Mouse (Mus musculus): Measurements from ENCODE around the gene Fbxl7. TPM values are rescaled to one million over a fixed set of nuclear protein-coding genes. Genes with fewer than 3 reads are reported as not detected.

Fbxl7 gene
- total RNA-seq, 2 experiments from 2014 or later: 3.1 to 3.4 TPM

DNA sequence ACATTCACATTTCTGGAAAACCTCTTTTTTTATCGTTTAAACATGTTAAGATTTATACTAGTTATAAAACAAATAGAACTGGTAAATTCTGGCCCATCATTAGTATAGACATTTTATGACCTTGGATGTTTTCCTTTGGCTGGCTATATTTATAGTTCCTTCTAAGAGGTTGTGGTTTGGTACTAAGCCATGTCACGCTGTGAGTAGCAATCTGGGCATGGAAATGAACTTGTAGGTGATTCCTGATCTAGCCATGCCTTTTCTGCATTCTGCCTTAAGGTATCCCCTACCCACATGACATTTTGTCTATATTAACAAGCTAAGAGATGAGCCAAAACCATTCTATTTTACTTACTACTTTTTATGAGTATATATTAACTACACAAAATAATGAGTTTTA is 329.3 kb downstream of the Fbxl7 start:
- intact Hi-C loops (cut with DNase I): no loop called here
- no peak for DNase-seq (ENCODE audit: low spot score)

DNA sequence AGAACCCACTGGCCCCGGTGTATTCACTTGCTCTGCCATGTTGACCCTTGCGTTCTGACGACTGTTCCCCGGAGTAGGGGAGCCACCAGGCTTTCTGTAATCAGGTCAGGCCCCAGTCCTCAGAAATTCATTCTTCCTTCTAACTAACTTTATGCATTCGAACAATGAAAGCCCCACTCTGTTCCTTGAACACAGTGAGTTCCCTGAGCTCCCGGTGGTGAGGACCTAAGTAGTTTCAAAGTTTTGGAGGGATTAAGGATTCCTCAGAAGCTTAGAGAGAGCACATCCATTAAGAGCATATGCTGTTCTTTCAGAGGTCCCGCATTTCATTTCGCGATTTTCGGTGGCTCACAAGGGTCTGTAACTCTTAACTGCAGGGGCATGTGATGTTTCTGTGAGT is 341.8 kb downstream of the Fbxl7 start:
- no peak for DNase-seq (ENCODE audit: low spot score)
- intact Hi-C loops (cut with DNase I): no loop called here

DNA sequence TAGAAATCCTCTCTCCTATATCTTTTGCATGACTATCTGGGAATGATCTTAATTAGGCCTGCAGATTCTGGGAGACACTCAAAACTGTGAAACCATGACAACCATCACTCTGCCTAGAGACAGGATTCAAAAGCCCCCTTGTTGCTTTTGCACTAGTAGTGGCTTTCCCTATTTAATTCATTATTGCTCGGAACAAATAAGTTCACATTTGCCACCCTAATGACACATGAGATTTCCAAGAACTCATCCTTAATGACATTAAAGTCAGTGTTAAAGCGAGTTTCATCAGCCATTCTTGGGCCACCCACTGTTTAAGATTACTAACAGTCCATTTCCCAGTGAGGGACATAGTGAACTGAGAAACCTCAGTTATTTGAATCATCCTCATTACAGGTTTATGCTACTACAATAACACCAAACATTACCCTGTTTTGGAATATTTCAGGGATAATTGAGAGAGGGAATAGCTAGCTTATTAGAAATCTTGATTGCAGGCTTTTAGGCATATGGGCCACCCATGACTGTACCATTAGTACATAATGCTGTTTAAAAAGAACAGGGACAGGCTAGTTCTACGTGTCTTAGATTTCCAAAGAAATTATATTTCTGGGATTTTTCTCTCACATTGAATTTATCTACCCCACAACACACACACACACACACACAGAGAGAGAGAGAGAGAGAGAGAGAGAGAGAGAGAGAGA is 361.2 kb downstream of the Fbxl7 start:
- DNase-seq (ENCODE audit: low spot score): no peak
- intact Hi-C loops (cut with DNase I): no loop called here

DNA sequence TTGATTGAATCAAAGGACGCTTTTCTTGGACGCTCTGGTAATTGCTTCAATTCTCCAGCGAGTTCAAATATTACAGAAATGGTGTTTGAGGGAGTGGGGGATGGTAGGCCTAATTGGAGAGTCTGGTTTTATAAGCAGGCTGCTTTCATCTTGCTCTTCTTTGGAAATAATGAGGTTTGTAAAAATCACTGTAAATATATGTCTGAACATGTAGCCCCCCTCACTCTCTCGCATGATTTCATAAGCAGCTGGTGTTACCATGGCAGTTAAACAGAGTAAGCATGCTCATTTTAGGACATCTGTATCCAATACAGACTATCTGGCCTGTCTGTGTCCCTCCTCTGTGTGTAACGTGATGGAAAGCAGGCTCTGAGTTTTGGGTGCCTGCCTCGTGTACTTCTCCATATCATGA is 376.2 kb downstream of the Fbxl7 start:
- intact Hi-C loops (cut with DNase I): no loop called here
- no peak for DNase-seq (ENCODE audit: low spot score)

DNA sequence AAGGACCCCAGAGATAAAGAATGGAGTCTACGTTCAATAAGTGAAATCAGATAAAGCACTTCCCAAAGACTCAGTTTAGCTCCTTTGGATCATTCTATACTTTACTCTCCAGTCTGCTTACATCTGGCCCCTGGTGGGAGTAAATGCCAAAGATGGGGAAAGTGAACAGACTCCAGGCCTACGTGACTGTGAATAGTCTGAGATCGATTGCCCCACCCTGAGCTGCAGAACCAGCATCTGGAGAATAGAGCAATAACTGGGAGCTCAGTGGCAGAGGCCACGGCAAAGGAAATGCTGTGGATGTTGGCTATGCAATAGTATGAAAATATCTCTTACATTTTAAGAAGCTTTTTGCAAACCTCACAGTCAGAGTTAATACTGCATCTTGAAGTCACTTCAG is 394.4 kb downstream of the Fbxl7 start:
- DNase-seq (ENCODE audit: low spot score): no peak
- intact Hi-C loops (cut with DNase I): no loop called here

Data from heart, postnatal 25 days (tissue).